Mouse (Mus musculus): Measurements from ENCODE around the gene Elp4. TPM values are rescaled to one million over a fixed set of nuclear protein-coding genes. Genes with fewer than 3 reads are reported as not detected.

Elp4 gene
- polyA plus RNA-seq, 1 experiment from 2014 or later = 22.0 TPM

GRCm38 (mm10) chr2:105801536-105801935, 102.8 kb downstream of the Elp4 start:
- no peak overlapping the region for H3K4me2 ChIP-seq
- H3K4me1 ChIP-seq (ENCODE audit: control insufficient read depth, insufficient read depth, low read length) = no peaks in the 10 kb centered on the region
- H3K27ac ChIP-seq (ENCODE audit: low read depth, low read length) = no peak overlapping the region
- no peaks in the 10 kb centered on the region for H3K9me3 ChIP-seq (replicated peaks; ENCODE audit: control insufficient read depth, low read length)
- H3K27me3 ChIP-seq (ENCODE audit: control insufficient read depth, insufficient read depth, low read length) = no peaks in the 10 kb centered on the region
- no peak for ATAC-seq (replicated peaks; ENCODE audit: insufficient number of reproducible peaks, low FRiP score, low TSS enrichment)
- no peak overlapping the region for H3K9ac ChIP-seq (ENCODE audit: low read depth, low read length)
- 83% methylated on average over 6 of the region's 6 CpGs for WGBS (ENCODE audit: insufficient replicate concordance)
- H3K4me3 ChIP-seq (ENCODE audit: low read depth, low read length) = no peak overlapping the region
- no peaks in the 10 kb centered on the region for H3K36me3 ChIP-seq (ENCODE audit: control insufficient read depth, insufficient read depth, low read length)

GRCm38 (mm10) chr2:105800694-105801093, 103.7 kb downstream of the Elp4 start:
- Histone ChIP-seq H3K4me1 (ENCODE audit: control insufficient read depth, insufficient read depth, low read length) (no peaks in the 10 kb centered on the region), H3K4me3 (ENCODE audit: low read depth, low read length) (no peak overlapping the region), H3K4me2 (no peak overlapping the region), H3K9ac (ENCODE audit: low read depth, low read length) (no peak overlapping the region), H3K36me3 (ENCODE audit: control insufficient read depth, insufficient read depth, low read length) (no peaks in the 10 kb centered on the region), H3K27ac (ENCODE audit: low read depth, low read length) (no peak overlapping the region), H3K27me3 (ENCODE audit: control insufficient read depth, insufficient read depth, low read length) (no peaks in the 10 kb centered on the region), H3K9me3 (replicated peaks; ENCODE audit: control insufficient read depth, low read length) (no peaks in the 10 kb centered on the region)
- 48% methylated on average over 1 of the region's 1 CpGs for WGBS (ENCODE audit: insufficient replicate concordance)
- no peak for ATAC-seq (replicated peaks; ENCODE audit: insufficient number of reproducible peaks, low FRiP score, low TSS enrichment)

GRCm38 (mm10) chr2:105799840-105800239, 104.5 kb downstream of the Elp4 start:
- ATAC-seq (replicated peaks; ENCODE audit: insufficient number of reproducible peaks, low FRiP score, low TSS enrichment) = no peak
- H3K9ac ChIP-seq (ENCODE audit: low read depth, low read length) = no peak overlapping the region
- H3K36me3 ChIP-seq (ENCODE audit: control insufficient read depth, insufficient read depth, low read length) = no peaks in the 10 kb centered on the region
- no peaks in the 10 kb centered on the region for H3K27me3 ChIP-seq (ENCODE audit: control insufficient read depth, insufficient read depth, low read length)
- no peak overlapping the region for H3K4me2 ChIP-seq
- no peaks in the 10 kb centered on the region for H3K4me1 ChIP-seq (ENCODE audit: control insufficient read depth, insufficient read depth, low read length)
- no peak overlapping the region for H3K27ac ChIP-seq (ENCODE audit: low read depth, low read length)
- WGBS (ENCODE audit: insufficient replicate concordance) = 67% methylated on average over 2 of the region's 2 CpGs
- H3K9me3 ChIP-seq (replicated peaks; ENCODE audit: control insufficient read depth, low read length) = no peaks in the 10 kb centered on the region
- H3K4me3 ChIP-seq (ENCODE audit: low read depth, low read length) = no peak overlapping the region

- ATAC-seq (replicated peaks; ENCODE audit: insufficient number of reproducible peaks, low FRiP score, low TSS enrichment) = no peak
- Histone ChIP-seq H3K27me3 (ENCODE audit: control insufficient read depth, insufficient read depth, low read length) (no peaks in the 10 kb centered on the region), H3K4me1 (ENCODE audit: control insufficient read depth, insufficient read depth, low read length) (no peaks in the 10 kb centered on the region), H3K4me2 (no peak overlapping the region), H3K36me3 (ENCODE audit: control insufficient read depth, insufficient read depth, low read length) (no peaks in the 10 kb centered on the region), H3K9ac (ENCODE audit: low read depth, low read length) (no peak overlapping the region), H3K4me3 (ENCODE audit: low read depth, low read length) (no peak overlapping the region), H3K9me3 (replicated peaks; ENCODE audit: control insufficient read depth, low read length) (no peaks in the 10 kb centered on the region), H3K27ac (ENCODE audit: low read depth, low read length) (no peak overlapping the region)
These were observed 106.5 kb downstream of the Elp4 start for GRCm38 (mm10) chr2:105797842-105798241.

GRCm38 (mm10) chr2:105796101-105796500, 108.3 kb downstream of the Elp4 start:
- H3K4me1 ChIP-seq (ENCODE audit: control insufficient read depth, insufficient read depth, low read length) = no peaks in the 10 kb centered on the region
- no peaks in the 10 kb centered on the region for H3K9me3 ChIP-seq (replicated peaks; ENCODE audit: control insufficient read depth, low read length)
- no peak overlapping the region for H3K27ac ChIP-seq (ENCODE audit: low read depth, low read length)
- no peaks in the 10 kb centered on the region for H3K27me3 ChIP-seq (ENCODE audit: control insufficient read depth, insufficient read depth, low read length)
- H3K36me3 ChIP-seq (ENCODE audit: control insufficient read depth, insufficient read depth, low read length) = no peaks in the 10 kb centered on the region
- H3K4me2 ChIP-seq = no peak overlapping the region
- H3K9ac ChIP-seq (ENCODE audit: low read depth, low read length) = no peak overlapping the region
- no peak for ATAC-seq (replicated peaks; ENCODE audit: insufficient number of reproducible peaks, low FRiP score, low TSS enrichment)
- H3K4me3 ChIP-seq (ENCODE audit: low read depth, low read length) = no peak overlapping the region

- Histone ChIP-seq H3K36me3 (ENCODE audit: control insufficient read depth, insufficient read depth, low read length) (no peaks in the 10 kb centered on the region), H3K4me2 (no peak overlapping the region), H3K27me3 (ENCODE audit: control insufficient read depth, insufficient read depth, low read length) (no peaks in the 10 kb centered on the region), H3K27ac (ENCODE audit: low read depth, low read length) (no peak overlapping the region), H3K4me1 (ENCODE audit: control insufficient read depth, insufficient read depth, low read length) (no peaks in the 10 kb centered on the region), H3K4me3 (ENCODE audit: low read depth, low read length) (no peak overlapping the region), H3K9ac (ENCODE audit: low read depth, low read length) (no peak overlapping the region), H3K9me3 (replicated peaks; ENCODE audit: control insufficient read depth, low read length) (no peaks in the 10 kb centered on the region)
- ATAC-seq (replicated peaks; ENCODE audit: insufficient number of reproducible peaks, low FRiP score, low TSS enrichment) = no peak
- WGBS (ENCODE audit: insufficient replicate concordance) = 76% methylated on average over 12 of the region's 12 CpGs
These were observed 111.8 kb downstream of the Elp4 start for GRCm38 (mm10) chr2:105792339-105793120.

GRCm38 (mm10) chr2:105789936-105790335, 114.4 kb downstream of the Elp4 start:
- H3K9ac ChIP-seq (ENCODE audit: low read depth, low read length) = no peak overlapping the region
- no peaks in the 10 kb centered on the region for H3K27me3 ChIP-seq (ENCODE audit: control insufficient read depth, insufficient read depth, low read length)
- no peaks in the 10 kb centered on the region for H3K9me3 ChIP-seq (replicated peaks; ENCODE audit: control insufficient read depth, low read length)
- WGBS (ENCODE audit: insufficient replicate concordance) = 93% methylated on average over 1 of the region's 1 CpGs
- H3K4me1 ChIP-seq (ENCODE audit: control insufficient read depth, insufficient read depth, low read length) = no peaks in the 10 kb centered on the region
- H3K4me2 ChIP-seq = no peak overlapping the region
- no peak for ATAC-seq (replicated peaks; ENCODE audit: insufficient number of reproducible peaks, low FRiP score, low TSS enrichment)
- no peaks in the 10 kb centered on the region for H3K36me3 ChIP-seq (ENCODE audit: control insufficient read depth, insufficient read depth, low read length)
- no peak overlapping the region for H3K27ac ChIP-seq (ENCODE audit: low read depth, low read length)
- H3K4me3 ChIP-seq (ENCODE audit: low read depth, low read length) = no peak overlapping the region

GRCm38 (mm10) chr2:105787726-105788125, 116.6 kb downstream of the Elp4 start:
- no peak overlapping the region for H3K4me2 ChIP-seq
- no peaks in the 10 kb centered on the region for H3K4me1 ChIP-seq (ENCODE audit: control insufficient read depth, insufficient read depth, low read length)
- no peak for ATAC-seq (replicated peaks; ENCODE audit: insufficient number of reproducible peaks, low FRiP score, low TSS enrichment)
- H3K27me3 ChIP-seq (ENCODE audit: control insufficient read depth, insufficient read depth, low read length) = no peaks in the 10 kb centered on the region
- no peak overlapping the region for H3K27ac ChIP-seq (ENCODE audit: low read depth, low read length)
- H3K9ac ChIP-seq (ENCODE audit: low read depth, low read length) = no peak overlapping the region
- 75% methylated on average over 4 of the region's 4 CpGs for WGBS (ENCODE audit: insufficient replicate concordance)
- no peaks in the 10 kb centered on the region for H3K36me3 ChIP-seq (ENCODE audit: control insufficient read depth, insufficient read depth, low read length)
- no peaks in the 10 kb centered on the region for H3K9me3 ChIP-seq (replicated peaks; ENCODE audit: control insufficient read depth, low read length)
- H3K4me3 ChIP-seq (ENCODE audit: low read depth, low read length) = no peak overlapping the region

- no peaks in the 10 kb centered on the region for H3K4me1 ChIP-seq (ENCODE audit: control insufficient read depth, insufficient read depth, low read length)
- no peak for ATAC-seq (replicated peaks; ENCODE audit: insufficient number of reproducible peaks, low FRiP score, low TSS enrichment)
- H3K36me3 ChIP-seq (ENCODE audit: control insufficient read depth, insufficient read depth, low read length) = no peaks in the 10 kb centered on the region
- H3K9me3 ChIP-seq (replicated peaks; ENCODE audit: control insufficient read depth, low read length) = no peaks in the 10 kb centered on the region
- no peak overlapping the region for H3K4me3 ChIP-seq (ENCODE audit: low read depth, low read length)
- no peak overlapping the region for H3K9ac ChIP-seq (ENCODE audit: low read depth, low read length)
- no peak overlapping the region for H3K27ac ChIP-seq (ENCODE audit: low read depth, low read length)
- 59% methylated on average over 2 of the region's 2 CpGs for WGBS (ENCODE audit: insufficient replicate concordance)
- H3K27me3 ChIP-seq (ENCODE audit: control insufficient read depth, insufficient read depth, low read length) = no peaks in the 10 kb centered on the region
- no peak overlapping the region for H3K4me2 ChIP-seq
These were observed 117.4 kb downstream of the Elp4 start for GRCm38 (mm10) chr2:105786986-105787385.

Data from heart, embryonic 11.5 days (tissue).